Mouse (Mus musculus) cortical plate, adult 2 months (tissue): Measurements from ENCODE around the gene Tmem184b.

Experiments used
- CTCF ChIP-seq: fragments of 200-500 bp; IDR thresholded peaks from 2 replicates; pipeline ENCODE4 v1.5.1; 2011; ENCODE audit warnings: mild to moderate bottlenecking, control low read depth, low read length; ENCODE audit not compliant: insufficient read depth; ENCODE audit errors: extremely low read depth
- POLR2A ChIP-seq: fragments of 200-500 bp; IDR thresholded peaks from 2 replicates; pipeline ENCODE4 v1.6.1; 2011; ENCODE audit warnings: mild to moderate bottlenecking, low read length, control low read depth; ENCODE audit not compliant: insufficient read depth; ENCODE audit errors: extremely low read depth

DNA sequence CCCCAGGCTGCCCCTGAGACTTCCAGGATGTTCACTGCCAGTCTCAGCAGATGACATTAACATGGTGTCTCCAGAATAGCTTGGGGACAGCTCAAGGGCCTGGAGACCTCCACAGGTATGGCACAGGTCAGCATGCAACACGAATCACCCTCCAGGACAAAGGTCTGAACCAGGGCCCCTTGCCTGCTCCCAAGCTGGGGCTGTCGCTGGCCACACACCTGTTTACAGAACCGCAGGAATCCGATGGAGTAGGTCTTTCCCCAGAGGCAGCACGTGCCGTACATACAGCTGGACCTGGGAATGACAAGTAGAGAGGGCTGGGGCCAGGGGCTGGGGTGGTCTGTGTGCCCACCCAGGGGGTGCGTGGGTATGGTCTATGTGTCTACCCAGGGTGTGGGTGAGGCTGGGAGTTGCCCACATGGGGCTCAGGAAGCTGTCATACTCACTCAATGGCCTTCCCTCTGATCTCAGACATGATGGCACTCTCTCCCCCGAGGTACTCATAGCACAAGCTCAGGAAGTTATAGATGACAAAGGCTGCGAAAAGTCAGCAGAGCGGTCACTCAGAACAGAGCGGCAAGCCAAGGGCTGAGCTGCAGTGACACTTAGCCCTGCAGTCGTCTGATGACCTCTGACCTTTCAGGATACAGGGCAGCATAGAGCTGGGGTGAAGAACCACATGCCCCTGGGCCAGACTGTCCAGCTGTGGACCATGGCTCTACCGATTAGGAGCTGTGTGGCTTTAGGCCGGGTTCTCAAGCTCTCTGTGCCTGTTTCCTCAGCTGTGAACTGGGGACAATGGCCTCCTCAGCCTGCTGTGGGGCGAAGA lies 33.7 kb downstream of the Tmem184b start:
- TF ChIP-seq POLR2A: no peak
- no peak for TF ChIP-seq CTCF
